Comparison of ENCODE assay signal across 24 mouse cellular contexts in the genomic region with DNA sequence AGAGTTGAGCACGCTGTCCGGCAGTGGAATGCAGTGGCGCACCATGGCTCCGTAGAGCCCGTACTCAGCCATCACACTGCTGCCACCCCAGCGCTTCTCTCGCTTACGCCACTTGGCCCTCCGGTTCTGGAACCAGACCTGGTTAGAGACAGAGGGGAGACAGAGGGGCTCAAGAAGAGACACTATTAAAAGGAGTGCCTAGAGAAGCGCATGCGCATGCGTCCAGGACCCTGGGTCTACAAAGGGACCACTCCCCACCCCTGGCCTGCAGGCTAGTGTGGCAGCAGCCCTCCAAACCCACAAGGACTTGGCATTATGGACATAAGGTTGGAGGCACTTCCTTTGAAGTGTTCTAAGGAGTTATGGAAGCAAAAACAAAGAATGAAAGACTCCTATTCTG. TPM values are rescaled to one million over a fixed set of nuclear protein-coding genes. Genes with fewer than 3 reads are reported as not detected.
DNase-seq lines count a peak whose midpoint lies in the region; ATAC-seq and TF ChIP-seq lines count a peak whose summit lies in the region.
"Had no signal": no experiment of that assay in that cellular context is flagged by ENCODE, and none has a peak within 500 bp of the region (broad histone marks: within the 10 kb centered on the region; RNA-seq: fewer than 3 reads in every experiment).

No protein-coding gene starts in this region.

- WGBS in heart, embryonic 10.5 days: 79% methylated on average over 12 of the region's 12 CpGs
- WGBS in heart, embryonic 12.5 days: 76% methylated on average over 12 of the region's 12 CpGs
- 79% methylated on average over 12 of the region's 12 CpGs for WGBS in liver, embryonic 11.5 days
- 84% methylated on average over 12 of the region's 12 CpGs for WGBS in liver, postnatal 0 days (ENCODE audit: insufficient replicate concordance)
- 89% methylated on average over 12 of the region's 12 CpGs for WGBS in neural tube, embryonic 15.5 days

- no peaks in the 10 kb centered on the region for H3K36me3 ChIP-seq in heart, embryonic 10.5 days
- no peaks in the 10 kb centered on the region for H3K36me3 ChIP-seq in heart, embryonic 12.5 days
- H3K36me3 ChIP-seq in liver, embryonic 11.5 days (ENCODE audit: control insufficient read depth, insufficient read depth, low read length): no peaks in the 10 kb centered on the region
- H3K36me3 ChIP-seq in liver, postnatal 0 days (replicated peaks; ENCODE audit: insufficient read depth, low read length): no peaks in the 10 kb centered on the region
- no peaks in the 10 kb centered on the region for H3K36me3 ChIP-seq in neural tube, embryonic 15.5 days
- H3K36me3 ChIP-seq: embryonic facial prominence, embryonic 13.5 days; embryonic facial prominence, embryonic 15.5 days; forebrain, embryonic 10.5 days; forebrain, embryonic 12.5 days had no signal

- DNase-seq in heart, embryonic 10.5 days (ENCODE audit: low spot score): peak; percentile 60
- DNase-seq in liver, embryonic 11.5 days (ENCODE audit: low spot score): peak; percentile 26
- DNase-seq in liver, postnatal 0 days: no peak
- peak; percentile 7 for DNase-seq in neural tube, embryonic 10.5 days (ENCODE audit: extremely low spot score, low spot score)
- DNase-seq: adrenal gland, adult 2 months; adrenal gland, postnatal 10 days; adrenal gland, postnatal 25 days; cerebellum, adult 11 months; cerebellum, adult 18-20 months; cerebellum, adult 8-10 months; cerebellum, adult 9-11 months; cerebellum, postnatal 14 days; cerebellum, postnatal 36 days; embryo, embryonic 11 days had no signal

- no peak overlapping the region for H3K4me3 ChIP-seq in heart, embryonic 10.5 days
- H3K4me3 ChIP-seq in heart, embryonic 12.5 days: no peak overlapping the region
- H3K4me3 ChIP-seq in liver, embryonic 11.5 days (ENCODE audit: low read depth, low read length): no peak overlapping the region
- no peak overlapping the region for H3K4me3 ChIP-seq in liver, postnatal 0 days (ENCODE audit: low read depth, low read length)
- no peak overlapping the region for H3K4me3 ChIP-seq in neural tube, embryonic 15.5 days (replicated peaks)
- H3K4me3 ChIP-seq: embryonic facial prominence, embryonic 13.5 days; embryonic facial prominence, embryonic 15.5 days; erythroblast, embryonic 14.5 days; forebrain, embryonic 10.5 days; forebrain, embryonic 12.5 days had no signal

- no peak overlapping the region for H3K4me2 ChIP-seq in heart, embryonic 12.5 days
- H3K4me2 ChIP-seq in liver, embryonic 11.5 days: no peak overlapping the region
- no peak overlapping the region for H3K4me2 ChIP-seq in liver, postnatal 0 days (ENCODE audit: low read depth, low read length)
- no peak overlapping the region for H3K4me2 ChIP-seq in neural tube, embryonic 15.5 days
- H3K4me2 ChIP-seq: embryonic facial prominence, embryonic 13.5 days; embryonic facial prominence, embryonic 15.5 days; forebrain, embryonic 12.5 days had no signal

- H3K9ac ChIP-seq in heart, embryonic 12.5 days: no peak overlapping the region
- no peak overlapping the region for H3K9ac ChIP-seq in liver, embryonic 11.5 days (ENCODE audit: low read depth, low read length)
- no peak overlapping the region for H3K9ac ChIP-seq in liver, postnatal 0 days (replicated peaks)
- H3K9ac ChIP-seq in neural tube, embryonic 15.5 days (replicated peaks): no peak overlapping the region
- H3K9ac ChIP-seq: embryonic facial prominence, embryonic 13.5 days; embryonic facial prominence, embryonic 15.5 days; forebrain, embryonic 12.5 days had no signal

- H3K27ac ChIP-seq in heart, embryonic 10.5 days: no peak overlapping the region
- no peak overlapping the region for H3K27ac ChIP-seq in heart, embryonic 12.5 days (ENCODE audit: poor library complexity, severe bottlenecking)
- H3K27ac ChIP-seq in liver, embryonic 11.5 days (ENCODE audit: low read depth, low read length): no peak overlapping the region
- H3K27ac ChIP-seq in liver, postnatal 0 days (ENCODE audit: low read depth): no peak overlapping the region
- H3K27ac ChIP-seq in neural tube, embryonic 15.5 days (replicated peaks): no peak overlapping the region
- H3K27ac ChIP-seq: embryonic facial prominence, embryonic 13.5 days; embryonic facial prominence, embryonic 15.5 days; forebrain, embryonic 10.5 days; forebrain, embryonic 12.5 days had no signal

- H3K9me3 ChIP-seq in heart, embryonic 10.5 days: no peaks in the 10 kb centered on the region
- no peaks in the 10 kb centered on the region for H3K9me3 ChIP-seq in heart, embryonic 12.5 days (replicated peaks)
- H3K9me3 ChIP-seq in liver, embryonic 11.5 days (ENCODE audit: control insufficient read depth, low read length): no peaks in the 10 kb centered on the region
- H3K9me3 ChIP-seq in liver, postnatal 0 days (ENCODE audit: low read length): no peaks in the 10 kb centered on the region
- no peaks in the 10 kb centered on the region for H3K9me3 ChIP-seq in neural tube, embryonic 15.5 days (replicated peaks)
- H3K9me3 ChIP-seq: embryonic facial prominence, embryonic 13.5 days; embryonic facial prominence, embryonic 15.5 days; forebrain, embryonic 10.5 days; forebrain, embryonic 12.5 days had no signal

- H3K27me3 ChIP-seq in heart, embryonic 10.5 days (ENCODE audit: insufficient read depth, poor library complexity, severe bottlenecking): peaks cover 43% of the 10 kb centered on the region
- H3K27me3 ChIP-seq in heart, embryonic 12.5 days (replicated peaks): peaks cover 38% of the 10 kb centered on the region
- peaks cover 35% of the 10 kb centered on the region for H3K27me3 ChIP-seq in liver, embryonic 11.5 days (replicated peaks; ENCODE audit: control insufficient read depth, insufficient read depth, low read length)
- peaks cover 29% of the 10 kb centered on the region for H3K27me3 ChIP-seq in liver, postnatal 0 days (ENCODE audit: insufficient read depth, low read length)
- H3K27me3 ChIP-seq in neural tube, embryonic 15.5 days (replicated peaks): peaks cover 49% of the 10 kb centered on the region

- no peak for ATAC-seq in heart, embryonic 12.5 days (ENCODE audit: insufficient number of reproducible peaks, low FRiP score)
- ATAC-seq in liver, embryonic 11.5 days (replicated peaks; ENCODE audit: low FRiP score): no peak
- no peak for ATAC-seq in liver, postnatal 0 days
- ATAC-seq in neural tube, embryonic 15.5 days (ENCODE audit: low FRiP score): no peak
- ATAC-seq: forebrain, embryonic 14.5 days had no signal

- no peak for TF ChIP-seq EP300 in liver, postnatal 0 days (IDR thresholded peaks at IDR 0.05; ENCODE audit: low read depth)

- peaks cover 11% of the 10 kb centered on the region for H3K4me1 ChIP-seq in heart, embryonic 10.5 days
- peaks cover 14% of the 10 kb centered on the region; the same call in 1 of the 2 replicates for H3K4me1 ChIP-seq in heart, embryonic 12.5 days (replicated peaks)
- H3K4me1 ChIP-seq in liver, embryonic 11.5 days (replicated peaks; ENCODE audit: control insufficient read depth, insufficient read depth, low read length): no peaks in the 10 kb centered on the region
- no peaks in the 10 kb centered on the region for H3K4me1 ChIP-seq in liver, postnatal 0 days (ENCODE audit: insufficient read depth)
- peaks cover 17% of the 10 kb centered on the region for H3K4me1 ChIP-seq in neural tube, embryonic 15.5 days

- TF ChIP-seq CTCF in liver, postnatal 0 days (IDR thresholded peaks at IDR 0.05; ENCODE audit: low read depth): no peak

RNA-seq across cellular contexts. Expression of gene Vsx1, which starts 4.7 kb away (rescaled TPM):
- polyA plus RNA-seq in heart, embryonic 10.5 days (2016; fragmentation: Nextera tagmentation; extraction: Ambion mirVana): not detected in 2 replicates
- not detected in 2 replicates for polyA plus RNA-seq in heart, embryonic 12.5 days (2016; fragmentation: Nextera tagmentation; extraction: Ambion mirVana)
- not detected in 2 replicates for polyA plus RNA-seq in liver, embryonic 11.5 days (2014; fragmentation: Nextera tagmentation; extraction: Ambion mirVana)
- not detected in 2 replicates for polyA plus RNA-seq in liver, postnatal 0 days (2015; fragmentation: Nextera tagmentation; extraction: Ambion mirVana)
- 0.04 and 0.05 TPM in 2 replicates for polyA plus RNA-seq in neural tube, embryonic 15.5 days (2015; fragmentation: Nextera tagmentation; extraction: Ambion mirVana)
- polyA plus RNA-seq: adrenal gland, adult 2 months; C2C12; embryonic facial prominence, embryonic 11.5 days; embryonic facial prominence, embryonic 13.5 days; erythroblast, embryonic 14.5 days had no signal

RNA-seq across cellular contexts. Expression of gene Acss1, which starts 16.2 kb away (rescaled TPM):
- 17.2 and 19.2 TPM in 2 replicates for polyA plus RNA-seq in heart, embryonic 10.5 days (2016; fragmentation: Nextera tagmentation; extraction: Ambion mirVana)
- polyA plus RNA-seq in heart, embryonic 12.5 days (2016; fragmentation: Nextera tagmentation; extraction: Ambion mirVana): 11.1 and 12.7 TPM in 2 replicates
- 67.2 and 77.0 TPM in 2 replicates for polyA plus RNA-seq in liver, embryonic 11.5 days (2014; fragmentation: Nextera tagmentation; extraction: Ambion mirVana)
- polyA plus RNA-seq in liver, postnatal 0 days (2015; fragmentation: Nextera tagmentation; extraction: Ambion mirVana): 15.7 and 16.7 TPM in 2 replicates
- 12.3 and 13.7 TPM in 2 replicates for polyA plus RNA-seq in neural tube, embryonic 15.5 days (2015; fragmentation: Nextera tagmentation; extraction: Ambion mirVana)
- polyA plus RNA-seq: C2C12 had no signal
